Mouse (Mus musculus): ENCODE measurements around the gene Dnaja3. TPM values are rescaled to one million over a fixed set of nuclear protein-coding genes. Genes with fewer than 3 reads are reported as not detected.

Dnaja3 gene
- polyA plus RNA-seq, 1 experiment, result 33.0 TPM

- Histone ChIP-seq H3K4me3 (ENCODE audit: insufficient read depth, poor library complexity, severe bottlenecking) (no peak overlapping the region), H3K79me2 (ENCODE audit: control insufficient read depth, insufficient read depth) (peaks cover 100% of the 10 kb centered on the region), H3K36me3 (ENCODE audit: control insufficient read depth, insufficient read depth) (peaks cover 8% of the 10 kb centered on the region), H3K27me3 (ENCODE audit: control insufficient read depth, insufficient read depth, insufficient read length) (no peaks in the 10 kb centered on the region), H3ac (ENCODE audit: control insufficient read depth, insufficient read length, low read depth) (no peak overlapping the region), H3K79me3 (ENCODE audit: low read depth) (peaks cover 94% of the 10 kb centered on the region)
- TF ChIP-seq MAX (IDR thresholded peaks at IDR 0.05) (no peak), FOSL1 (IDR thresholded peaks at IDR 0.05; ENCODE audit: insufficient read depth, low read length, poor library complexity, severe bottlenecking) (no peak), USF1 (IDR thresholded peaks at IDR 0.05; ENCODE audit: low read depth) (no peak), MYOG (IDR thresholded peaks at IDR 0.05; ENCODE audit: control insufficient read depth, extremely low read depth, insufficient read length) (no peak), CEBPB (IDR thresholded peaks at IDR 0.05; ENCODE audit: low read depth) (no peak), CTCF (IDR thresholded peaks at IDR 0.05; ENCODE audit: control insufficient read depth, insufficient read depth, insufficient read length) (no peak), MYOD1 (IDR thresholded peaks at IDR 0.05; ENCODE audit: control insufficient read depth, insufficient read length, low read depth) (no peak)
Measured at GRCm38 (mm10) chr16:4603453-4603837, 36.3 kb upstream of the Dnaja3 start.

- TF ChIP-seq CTCF (IDR thresholded peaks at IDR 0.05; ENCODE audit: control insufficient read depth, insufficient read depth, insufficient read length), result no peak
- Histone ChIP-seq H3K27me3 (ENCODE audit: control insufficient read depth, insufficient read depth, insufficient read length) (no peaks in the 10 kb centered on the region), H3K36me3 (ENCODE audit: control insufficient read depth, insufficient read depth) (peaks cover 14% of the 10 kb centered on the region), H3K79me3 (ENCODE audit: low read depth) (peaks cover 91% of the 10 kb centered on the region), H3ac (ENCODE audit: control insufficient read depth, insufficient read length, low read depth) (no peak overlapping the region), H3K4me3 (ENCODE audit: insufficient read depth, poor library complexity, severe bottlenecking) (no peak overlapping the region), H3K79me2 (ENCODE audit: control insufficient read depth, insufficient read depth) (peaks cover 100% of the 10 kb centered on the region)
Measured at GRCm38 (mm10) chr16:4604293-4604837, 35.4 kb upstream of the Dnaja3 start.

DNA sequence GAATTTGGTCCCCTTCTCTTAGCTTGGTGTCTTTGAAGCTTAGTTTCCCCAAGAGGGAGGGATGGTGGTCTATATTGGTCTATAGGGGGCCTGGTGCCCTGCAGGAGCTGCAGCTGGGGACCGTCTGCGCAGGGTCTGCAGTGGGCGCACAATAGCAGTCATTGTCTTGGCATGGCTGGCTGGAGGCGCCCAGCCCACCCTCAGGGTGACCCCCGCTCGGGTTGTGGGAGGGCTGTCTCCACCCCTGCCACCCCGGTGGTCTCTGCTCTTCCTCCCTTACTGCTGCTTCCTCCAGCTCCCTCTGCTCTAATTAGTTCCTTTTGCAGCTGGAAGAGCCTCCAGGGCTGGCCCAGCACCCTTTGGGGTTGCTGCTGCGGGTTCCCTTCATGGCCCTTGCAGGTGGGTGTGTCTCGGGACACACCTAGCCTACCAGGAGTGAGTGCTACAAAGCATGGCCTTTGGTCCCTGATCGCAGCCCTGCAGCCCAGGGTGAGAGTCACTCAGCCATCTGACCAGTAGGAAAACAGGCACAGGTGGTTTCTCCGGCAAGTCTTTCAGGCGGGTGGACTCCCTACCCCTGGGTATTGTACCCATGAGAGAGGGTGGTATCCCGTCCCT lies 34.2 kb upstream of the Dnaja3 start:
- Histone ChIP-seq H3K79me3 (ENCODE audit: low read depth) (peaks cover 79% of the 10 kb centered on the region), H3K27me3 (ENCODE audit: control insufficient read depth, insufficient read depth, insufficient read length) (no peaks in the 10 kb centered on the region), H3K4me3 (ENCODE audit: insufficient read depth, poor library complexity, severe bottlenecking) (no peak overlapping the region), H3ac (ENCODE audit: control insufficient read depth, insufficient read length, low read depth) (no peak overlapping the region), H3K36me3 (ENCODE audit: control insufficient read depth, insufficient read depth) (peaks cover 22% of the 10 kb centered on the region), H3K79me2 (ENCODE audit: control insufficient read depth, insufficient read depth) (peaks cover 97% of the 10 kb centered on the region)
- TF ChIP-seq CTCF (IDR thresholded peaks at IDR 0.05; ENCODE audit: control insufficient read depth, insufficient read depth, insufficient read length), result no peak
- no peak for TF ChIP-seq MYOD1 (IDR thresholded peaks at IDR 0.05; ENCODE audit: control insufficient read depth, insufficient read length, low read depth)
- TF ChIP-seq MAX (IDR thresholded peaks at IDR 0.05), result no peak
- TF ChIP-seq FOSL1 (IDR thresholded peaks at IDR 0.05; ENCODE audit: insufficient read depth, low read length, poor library complexity, severe bottlenecking), result no peak
- TF ChIP-seq USF1 (IDR thresholded peaks at IDR 0.05; ENCODE audit: low read depth), result no peak
- no peak for TF ChIP-seq MYOG (IDR thresholded peaks at IDR 0.05; ENCODE audit: control insufficient read depth, extremely low read depth, insufficient read length)
- TF ChIP-seq CEBPB (IDR thresholded peaks at IDR 0.05; ENCODE audit: low read depth), result no peak

DNA sequence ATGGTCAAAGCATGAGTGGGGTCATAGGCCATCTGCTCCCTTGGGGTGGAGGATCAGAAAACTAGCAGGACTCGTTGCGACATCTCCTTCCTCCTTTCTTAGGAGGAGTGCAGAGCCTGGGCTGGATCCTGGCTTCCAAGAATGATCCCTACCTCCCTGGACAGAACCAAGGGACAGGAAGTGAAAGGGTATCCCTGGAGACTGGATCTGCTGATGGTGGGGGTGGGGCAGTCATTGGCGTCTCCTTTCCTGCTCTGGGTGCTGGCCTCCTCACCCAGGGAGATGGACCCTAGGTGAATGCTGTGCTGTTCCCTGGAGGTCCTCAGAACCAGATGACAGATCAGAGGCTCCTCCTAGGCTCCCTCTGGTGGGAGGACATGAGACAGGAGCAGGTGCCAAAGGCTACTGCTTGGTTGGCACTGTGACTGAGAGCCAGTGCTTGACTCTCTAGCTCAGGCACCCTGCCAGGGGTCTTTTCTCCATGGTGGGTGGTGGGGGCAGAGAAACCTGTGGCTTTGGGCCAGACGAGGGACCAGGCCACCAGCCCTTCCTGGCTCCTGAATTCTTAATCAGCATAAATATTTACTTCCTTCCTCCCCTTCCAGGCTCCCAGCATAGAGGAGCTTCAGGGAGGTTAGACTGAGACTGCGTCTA lies 33.2 kb upstream of the Dnaja3 start:
- Histone ChIP-seq H3ac (ENCODE audit: control insufficient read depth, insufficient read length, low read depth) (no peak overlapping the region), H3K79me2 (ENCODE audit: control insufficient read depth, insufficient read depth) (peaks cover 87% of the 10 kb centered on the region), H3K79me3 (ENCODE audit: low read depth) (peaks cover 70% of the 10 kb centered on the region), H3K27me3 (ENCODE audit: control insufficient read depth, insufficient read depth, insufficient read length) (no peaks in the 10 kb centered on the region), H3K4me3 (ENCODE audit: insufficient read depth, poor library complexity, severe bottlenecking) (no peak overlapping the region), H3K36me3 (ENCODE audit: control insufficient read depth, insufficient read depth) (peaks cover 27% of the 10 kb centered on the region)
- TF ChIP-seq CEBPB (IDR thresholded peaks at IDR 0.05; ENCODE audit: low read depth), result peak; percentile 65
- TF ChIP-seq CTCF (IDR thresholded peaks at IDR 0.05; ENCODE audit: control insufficient read depth, insufficient read depth, insufficient read length), result peak; percentile 44
- TF ChIP-seq USF1 (IDR thresholded peaks at IDR 0.05; ENCODE audit: low read depth), result no peak

GRCm38 (mm10) chr16:4607818-4608531 lies 31.8 kb upstream of the Dnaja3 start:
- no peaks in the 10 kb centered on the region for H3K27me3 ChIP-seq (ENCODE audit: control insufficient read depth, insufficient read depth, insufficient read length)
- H3ac ChIP-seq (ENCODE audit: control insufficient read depth, insufficient read length, low read depth), result no peak overlapping the region
- peaks cover 38% of the 10 kb centered on the region for H3K36me3 ChIP-seq (ENCODE audit: control insufficient read depth, insufficient read depth)
- H3K79me3 ChIP-seq (ENCODE audit: low read depth), result peaks cover 56% of the 10 kb centered on the region
- peaks cover 73% of the 10 kb centered on the region for H3K79me2 ChIP-seq (ENCODE audit: control insufficient read depth, insufficient read depth)
- TF ChIP-seq CEBPB (IDR thresholded peaks at IDR 0.05; ENCODE audit: low read depth) (no peak), MYOD1 (IDR thresholded peaks at IDR 0.05; ENCODE audit: control insufficient read depth, insufficient read length, low read depth) (no peak), USF1 (IDR thresholded peaks at IDR 0.05; ENCODE audit: low read depth) (no peak), CTCF (IDR thresholded peaks at IDR 0.05; ENCODE audit: control insufficient read depth, insufficient read depth, insufficient read length) (peak; percentile 55), MYOG (IDR thresholded peaks at IDR 0.05; ENCODE audit: control insufficient read depth, extremely low read depth, insufficient read length) (no peak), FOSL1 (IDR thresholded peaks at IDR 0.05; ENCODE audit: insufficient read depth, low read length, poor library complexity, severe bottlenecking) (no peak), MAX (IDR thresholded peaks at IDR 0.05) (no peak)
- no peak overlapping the region for H3K4me3 ChIP-seq (ENCODE audit: insufficient read depth, poor library complexity, severe bottlenecking)

All from C2C12 (cell line).